Mouse (Mus musculus) hindbrain, embryonic 10.5 days (tissue): ENCODE measurements around the gene Fbxo48. TPM values are rescaled to one million over a fixed set of nuclear protein-coding genes. Genes with fewer than 3 reads are reported as not detected.

Experiments
- polyA plus RNA-seq: library from polyadenylated mRNA; unstranded; fragments of >200 nt; fragmentation: Nextera tagmentation; extraction: Ambion mirVana; gene quantifications from 2 replicates; pipeline ENCODE4 v1.2.1, GENCODE M21; 2016

Gene Fbxo48
- polyA plus RNA-seq, 1 experiment from 2014 or later = 1.2 TPM

Other genes starting within 250 kb of the Fbxo48 start
- 2.0 and 3.9 TPM in 2 replicates for gene Egfr, start 199.2 kb upstream of the Fbxo48 start, polyA plus RNA-seq
- 17.5 and 22.5 TPM in 2 replicates for gene Cnrip1, start 100.2 kb downstream of the Fbxo48 start, polyA plus RNA-seq
- 4.7 and 4.9 TPM in 2 replicates for gene Plek, start 101.0 kb downstream of the Fbxo48 start, polyA plus RNA-seq
- 78.9 and 79.2 TPM in 2 replicates for gene Ppp3r1, start 207.9 kb downstream of the Fbxo48 start, polyA plus RNA-seq
- 25.8 and 31.0 TPM in 2 replicates for gene Wdr92, start 230.7 kb downstream of the Fbxo48 start, polyA plus RNA-seq